Mouse (Mus musculus) lung, postnatal 0 days (tissue): ENCODE measurements around the gene Ccdc117.

Experiments
- CTCF ChIP-seq: IDR thresholded peaks from 2 replicates; pipeline ENCODE4 v1.5.1; 2016; ENCODE audit warnings: antibody characterized with exemption, mild to moderate bottlenecking
- EP300 ChIP-seq: IDR thresholded peaks from 2 replicates; pipeline ENCODE4 v1.6.1; 2016; ENCODE audit warnings: antibody characterized with exemption, mild to moderate bottlenecking, control low read depth

GRCm38 (mm10) chr11:5543281-5543680, 1.3 kb upstream of the Ccdc117 start:
- TF ChIP-seq CTCF: no peak
- TF ChIP-seq EP300: no peak
